Mouse (Mus musculus) kidney, adult 2 months (tissue): ENCODE data around the gene Cdh24.

Experiments
- CTCF ChIP-seq: fragments of 200-500 bp; conservative IDR thresholded peaks from 2 replicates; pipeline ENCODE4 v1.5.1; 2011; ENCODE audit warnings: low read depth, mild to moderate bottlenecking, control low read depth, low read length, moderate library complexity, mixed read lengths; ENCODE audit not compliant: insufficient read depth, insufficient read length
- POLR2A ChIP-seq: fragments of 200-500 bp; IDR thresholded peaks from one replicate; pipeline ENCODE4 v1.6.1; 2011; ENCODE audit warnings: low read depth, low read length, control low read depth

- TF ChIP-seq CTCF, result no peak
- TF ChIP-seq POLR2A, result no peak
Observed at GRCm38 (mm10) chr14:54664477-54665222, 23.5 kb upstream of the Cdh24 start.
